Mouse (Mus musculus) forebrain, embryonic 10.5 days (tissue): ENCODE data around the gene Mical1. TPM values are rescaled to one million over a fixed set of nuclear protein-coding genes. Genes with fewer than 3 reads are reported as not detected.

Experiments
- DNase-seq: peaks from one replicate; pipeline ENCODE4 v3.0.0-alpha.2; 2017; ENCODE audit warnings: low spot score; ENCODE audit errors: extremely low spot score
- H3K27ac ChIP-seq: fragments of 300-500 bp; sonication (generic); 2 replicates; pipeline ENCODE4 v1.5.1; 2016; ENCODE audit warnings: mild to moderate bottlenecking
- H3K27me3 ChIP-seq: fragments of 300-500 bp; sonication (generic); 2 replicates; pipeline ENCODE4 v1.6.1; 2016; ENCODE audit warnings: mild to moderate bottlenecking; ENCODE audit not compliant: poor library complexity, severe bottlenecking
- H3K36me3 ChIP-seq: fragments of 300-500 bp; sonication (generic); replicated peaks from 2 replicates; pipeline ENCODE4 v1.6.1; 2016; ENCODE audit warnings: mild to moderate bottlenecking, moderate library complexity
- H3K4me1 ChIP-seq: fragments of 300-500 bp; sonication (generic); 2 replicates; pipeline ENCODE4 v1.6.1; 2016
- H3K4me3 ChIP-seq: fragments of 300-500 bp; sonication (generic); 2 replicates; pipeline ENCODE4 v1.5.1; 2016; ENCODE audit warnings: mild to moderate bottlenecking, moderate library complexity
- H3K9me3 ChIP-seq: fragments of 300-500 bp; sonication (generic); 2 replicates; pipeline ENCODE4 v1.6.1; 2016; ENCODE audit warnings: mild to moderate bottlenecking, moderate library complexity
- WGBS: fragments of 180-500 bp; shearing (Covaris S2); methylation state at CpG from one replicate; pipeline ENCODE4 v1.1.7; 2016; 5-methylcytosine and 5-hydroxymethylcytosine counted together
- polyA plus RNA-seq: library from polyadenylated mRNA; unstranded; fragments of >200 nt; fragmentation: Nextera tagmentation; extraction: Ambion mirVana; gene quantifications from 2 replicates; pipeline ENCODE4 v1.2.1, GENCODE M21; 2016

Gene Mical1
- polyA plus RNA-seq, result 48.3 and 50.0 TPM in 2 replicates

DNA sequence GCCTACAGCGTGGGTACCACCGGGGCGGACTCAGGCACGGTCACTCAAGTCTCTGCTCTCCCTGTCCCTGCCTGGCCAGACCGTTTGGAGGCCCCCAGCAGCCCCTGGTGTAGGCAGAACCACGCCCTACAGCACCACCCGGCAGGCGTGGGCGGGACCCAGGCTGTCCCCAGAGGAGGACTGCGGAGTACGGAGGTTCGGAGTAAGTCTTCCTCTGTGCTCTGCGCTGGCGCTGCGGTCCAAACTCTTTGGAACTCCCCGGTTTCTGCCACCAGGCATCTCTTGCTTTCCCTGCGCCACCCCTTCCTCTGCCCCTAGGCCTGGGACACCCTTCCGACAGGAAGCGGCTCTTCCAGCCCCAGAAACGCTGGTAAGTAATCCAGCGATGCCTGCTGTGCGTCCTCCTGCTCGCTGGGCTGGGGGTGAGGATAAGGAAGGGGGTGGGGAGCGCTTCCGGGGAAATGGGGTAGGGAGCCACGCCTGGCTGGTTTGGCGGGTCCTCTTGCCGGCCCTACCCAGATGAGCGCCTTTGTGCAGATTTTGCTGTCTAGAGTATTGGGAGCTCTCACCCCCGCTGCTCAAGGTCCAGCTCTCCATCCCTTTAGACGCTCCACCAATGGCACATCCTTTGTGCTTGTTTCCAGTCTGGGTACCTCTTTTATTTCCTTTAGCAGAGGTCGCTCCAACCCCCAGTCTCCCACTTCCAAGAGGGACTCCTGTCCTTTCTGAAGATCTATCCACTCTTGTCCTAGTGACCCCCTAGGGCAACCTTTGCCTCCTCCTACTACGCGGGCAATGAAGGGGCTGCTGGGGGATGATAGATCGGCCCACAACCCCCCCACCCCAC, at the start of gene Mical1:
Gene Mical1 (plus strand): TSS at position 144 of the 847 bp plus-strand sequence.
- peak within 1 kb of the TSS; percentile 93 for H3K27ac ChIP-seq
- peaks cover 37% of the 10 kb centered on the region for H3K4me1 ChIP-seq
- peak; percentile 72 for DNase-seq
- WGBS, result 0% methylated on average over 35 of the region's 35 CpGs
- H3K27me3 ChIP-seq, result no peaks in the 10 kb centered on the region
- H3K36me3 ChIP-seq, result peaks cover 34% of the 10 kb centered on the region
- H3K9me3 ChIP-seq, result no peaks in the 10 kb centered on the region
- peak within 1 kb of the TSS; percentile 76 for H3K4me3 ChIP-seq

DNA sequence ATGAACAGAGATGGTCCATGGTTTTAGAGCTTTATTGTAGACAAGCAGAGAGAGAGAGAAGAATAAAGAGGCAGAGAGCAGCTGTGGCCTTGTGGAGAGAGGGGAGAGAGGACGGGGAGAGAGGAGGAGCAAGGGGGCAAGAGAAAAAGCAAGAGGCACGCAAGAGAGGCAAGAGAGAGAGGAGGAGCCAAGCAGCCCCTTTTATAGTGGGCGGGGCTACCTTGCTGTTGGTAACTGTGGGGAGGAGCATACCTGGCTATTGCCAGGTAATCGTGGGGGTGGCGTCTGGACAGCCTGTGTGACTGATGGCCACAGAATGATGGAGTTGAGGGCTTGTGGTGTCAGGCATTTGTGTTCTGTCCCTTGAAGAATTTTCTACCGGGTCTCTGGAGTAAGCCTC, 49.7 kb upstream of the Mical1 start:
- no peaks in the 10 kb centered on the region for H3K27me3 ChIP-seq
- H3K9me3 ChIP-seq, result no peaks in the 10 kb centered on the region
- no peak overlapping the region for H3K4me3 ChIP-seq
- H3K27ac ChIP-seq, result no peak overlapping the region
- no peaks in the 10 kb centered on the region for H3K4me1 ChIP-seq
- no peaks in the 10 kb centered on the region for H3K36me3 ChIP-seq
- 54% methylated on average over 6 of the region's 6 CpGs for WGBS
- no peak for DNase-seq

DNA sequence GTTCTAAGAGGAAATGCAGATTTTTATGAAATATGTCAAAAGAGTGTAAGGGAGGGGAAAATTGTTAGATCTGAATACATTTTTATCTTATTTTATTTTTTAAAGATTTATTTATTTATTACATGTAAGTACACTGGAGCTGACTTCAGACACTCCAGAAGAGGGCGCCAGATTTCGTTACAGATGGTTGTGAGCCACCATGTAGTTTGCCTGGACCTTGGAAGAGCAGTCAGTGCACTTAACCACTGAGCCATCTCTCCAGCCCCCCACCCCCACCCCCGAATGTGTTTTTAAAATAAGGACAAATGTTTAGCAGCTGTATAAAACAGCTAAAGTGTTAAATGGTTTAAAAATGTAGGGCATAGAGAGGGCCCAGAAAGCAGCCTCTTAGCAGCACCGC, 41.5 kb upstream of the Mical1 start:
- H3K9me3 ChIP-seq, result no peaks in the 10 kb centered on the region
- H3K27ac ChIP-seq, result no peak overlapping the region
- H3K4me3 ChIP-seq, result no peak overlapping the region
- DNase-seq, result peak; percentile 33
- no peaks in the 10 kb centered on the region for H3K36me3 ChIP-seq
- no peaks in the 10 kb centered on the region for H3K4me1 ChIP-seq
- H3K27me3 ChIP-seq, result peaks cover 16% of the 10 kb centered on the region
- 27% methylated on average over 4 of the region's 4 CpGs for WGBS

DNA sequence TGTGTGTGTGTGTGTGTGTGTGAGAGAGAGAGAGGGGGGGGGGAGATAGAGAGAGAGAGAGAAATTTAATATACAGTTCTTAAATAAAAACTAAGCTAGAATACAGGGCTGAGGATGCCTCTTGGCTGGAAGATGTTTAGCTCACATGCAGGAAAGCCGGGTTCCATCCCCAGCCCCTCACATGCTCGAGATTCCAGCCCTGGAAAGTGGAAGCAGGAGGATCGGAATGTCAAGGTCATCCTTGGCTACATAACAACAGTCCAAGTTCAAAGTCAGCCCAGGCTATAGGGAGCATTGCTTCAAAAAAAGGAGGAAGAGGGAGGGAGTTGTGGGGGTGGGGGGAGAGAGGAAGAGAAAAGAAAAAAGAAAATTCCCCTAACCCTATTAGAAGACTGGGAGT, 41.0 kb upstream of the Mical1 start:
- H3K27me3 ChIP-seq, result peaks cover 16% of the 10 kb centered on the region
- no peak for DNase-seq
- WGBS, result 52% methylated on average over 3 of the region's 3 CpGs
- no peak overlapping the region for H3K27ac ChIP-seq
- H3K4me3 ChIP-seq, result no peak overlapping the region
- H3K36me3 ChIP-seq, result no peaks in the 10 kb centered on the region
- H3K9me3 ChIP-seq, result no peaks in the 10 kb centered on the region
- H3K4me1 ChIP-seq, result no peaks in the 10 kb centered on the region

DNA sequence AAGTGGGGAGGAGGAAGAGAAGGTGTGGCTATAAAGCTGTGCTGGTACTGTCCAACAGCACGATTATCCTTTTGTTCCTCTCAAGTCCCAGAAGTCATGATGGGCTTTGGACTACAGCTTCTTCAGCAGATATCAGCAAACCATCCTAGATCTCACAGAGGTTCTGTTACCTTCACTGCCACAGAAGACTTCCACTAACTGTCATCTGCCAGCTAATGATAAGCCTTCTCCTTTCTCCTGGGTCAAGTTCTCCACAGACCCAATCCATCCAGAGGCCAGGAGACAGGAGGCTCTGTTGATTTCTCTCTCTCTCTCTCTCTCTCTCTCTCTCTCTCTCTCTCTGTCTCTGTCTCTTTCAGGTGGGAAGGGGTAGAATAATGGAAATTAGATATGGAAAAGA, 27.9 kb upstream of the Mical1 start:
- Histone ChIP-seq H3K4me1 (peaks cover 21% of the 10 kb centered on the region), H3K27me3 (no peaks in the 10 kb centered on the region), H3K36me3 (peaks cover 18% of the 10 kb centered on the region), H3K4me3 (no peak overlapping the region), H3K9me3 (no peaks in the 10 kb centered on the region), H3K27ac (no peak overlapping the region)
- DNase-seq, result no peak
- WGBS, result 79% methylated on average over 1 of the region's 1 CpGs

DNA sequence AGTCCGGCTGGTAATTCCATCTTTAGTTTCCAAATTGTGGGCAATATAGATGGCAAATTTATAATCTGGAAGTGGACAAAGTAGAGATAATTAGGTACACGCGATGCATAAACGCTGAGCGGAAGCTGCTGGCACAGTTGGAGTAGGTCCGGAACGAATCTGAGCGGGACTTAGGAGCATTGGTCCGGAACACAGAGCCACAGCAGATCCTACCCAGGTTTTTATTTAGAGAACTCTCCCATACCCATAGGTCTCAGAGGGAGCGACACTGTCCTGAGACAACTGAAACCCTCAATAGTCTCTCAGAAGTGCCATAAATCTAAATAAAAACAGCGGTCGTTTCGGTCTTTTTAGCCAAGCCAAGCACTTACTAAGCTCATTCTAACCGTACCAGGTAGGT, 26.4 kb upstream of the Mical1 start:
- H3K36me3 ChIP-seq, result peaks cover 27% of the 10 kb centered on the region
- peak overlapping the region; percentile 89 for H3K4me3 ChIP-seq
- peaks cover 21% of the 10 kb centered on the region for H3K4me1 ChIP-seq
- 17% methylated on average over 14 of the region's 14 CpGs for WGBS
- peak overlapping the region; percentile 88 for H3K27ac ChIP-seq
- H3K9me3 ChIP-seq, result no peaks in the 10 kb centered on the region
- no peak for DNase-seq
- no peaks in the 10 kb centered on the region for H3K27me3 ChIP-seq

DNA sequence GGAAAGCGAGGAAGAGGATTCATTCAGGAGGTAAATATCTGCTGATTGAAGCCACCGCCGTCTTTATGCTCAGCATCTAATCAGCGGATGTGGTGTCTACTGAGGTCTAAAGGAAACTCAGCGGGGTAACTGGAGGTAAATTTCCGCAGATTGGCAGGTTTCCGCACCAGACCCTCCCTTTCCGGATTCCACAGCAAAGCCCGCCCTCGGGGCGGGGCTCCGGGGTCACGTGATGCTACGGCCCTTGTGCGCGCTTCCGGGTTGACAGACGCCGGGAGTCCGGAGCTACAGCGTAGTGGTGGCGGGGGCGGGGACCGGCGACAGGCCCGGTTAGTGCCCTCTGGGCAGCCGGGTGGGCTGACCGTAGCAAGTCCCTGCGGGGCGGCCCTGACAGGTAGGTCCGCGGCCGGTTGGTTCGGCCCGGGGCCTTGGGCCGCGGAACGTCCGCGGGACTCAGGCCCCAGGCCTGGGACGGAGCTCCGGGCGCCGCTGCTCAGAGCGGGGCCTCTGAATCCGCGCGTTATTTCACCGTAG, 25.9 kb upstream of the Mical1 start, which contains the start of gene Zbtb24:
Gene Zbtb24 (plus strand): TSS at position 247 of the 534 bp plus-strand sequence.
- Histone ChIP-seq H3K36me3 (peaks cover 31% of the 10 kb centered on the region), H3K27ac (peak within 1 kb of the TSS; percentile 88), H3K9me3 (no peaks in the 10 kb centered on the region), H3K4me1 (peaks cover 21% of the 10 kb centered on the region), H3K4me3 (peak within 1 kb of the TSS; percentile 89), H3K27me3 (no peaks in the 10 kb centered on the region)
- DNase-seq, result peak; percentile 96
- WGBS, result under 1% methylated on average over 49 of the region's 49 CpGs

DNA sequence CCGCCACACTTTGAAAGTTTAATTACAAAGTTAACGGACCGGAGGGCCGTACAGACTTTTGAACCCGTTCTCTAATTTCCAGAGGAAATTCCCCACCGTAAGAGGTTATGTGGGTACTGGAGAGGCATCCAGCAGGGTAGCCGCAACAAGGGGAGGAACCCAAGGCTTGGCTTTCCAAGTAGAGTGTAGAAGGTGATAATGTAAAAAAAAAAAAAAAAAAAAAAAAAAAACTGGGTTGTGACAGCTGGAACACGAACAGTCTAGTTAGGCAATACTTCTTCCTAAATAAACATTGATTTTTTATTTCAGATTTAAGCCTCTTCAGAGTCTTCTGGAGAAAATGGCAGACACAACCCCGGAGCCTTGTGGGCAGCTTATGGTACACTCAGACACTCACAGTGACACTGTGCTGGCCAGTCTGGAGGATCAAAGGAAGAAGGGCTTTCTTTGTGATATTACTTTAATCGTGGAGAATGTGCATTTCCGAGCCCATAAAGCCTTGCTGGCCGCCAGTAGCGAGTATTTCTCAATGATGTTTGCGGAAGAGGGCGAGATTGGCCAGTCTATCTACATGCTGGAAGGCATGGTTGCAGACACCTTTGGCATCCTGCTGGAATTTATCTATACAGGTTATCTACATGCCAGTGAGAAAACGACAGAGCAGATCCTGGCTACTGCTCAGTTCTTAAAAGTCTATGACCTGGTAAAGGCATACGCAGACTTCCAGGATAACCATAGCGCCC, 25.2 kb upstream of the Mical1 start:
- peak overlapping the region; percentile 88 for H3K27ac ChIP-seq
- DNase-seq, result no peak
- H3K4me1 ChIP-seq, result peaks cover 21% of the 10 kb centered on the region
- H3K36me3 ChIP-seq, result peaks cover 38% of the 10 kb centered on the region
- H3K27me3 ChIP-seq, result no peaks in the 10 kb centered on the region
- H3K9me3 ChIP-seq, result no peaks in the 10 kb centered on the region
- peak overlapping the region; percentile 89 for H3K4me3 ChIP-seq
- WGBS, result 62% methylated on average over 18 of the region's 18 CpGs

DNA sequence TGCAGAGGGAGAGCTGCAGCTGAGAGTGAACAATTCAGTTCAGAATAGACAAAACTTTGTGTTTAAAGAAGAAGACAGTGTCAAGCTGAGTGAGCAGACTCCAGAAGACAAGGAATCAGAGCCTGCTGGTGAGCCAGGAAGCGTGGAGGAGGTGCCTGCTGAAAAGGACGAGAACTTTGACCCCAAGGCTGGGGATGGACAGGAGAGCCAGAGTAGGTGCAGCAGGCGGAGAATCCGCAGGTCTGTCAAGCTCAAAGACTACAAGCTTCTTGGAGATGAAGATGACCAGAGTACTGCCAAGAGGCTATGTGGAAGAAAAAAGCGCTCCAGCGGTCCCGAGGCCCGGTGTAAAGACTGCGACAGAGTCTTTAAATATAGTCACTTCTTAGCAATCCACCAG, 24.5 kb upstream of the Mical1 start:
- peaks cover 45% of the 10 kb centered on the region for H3K36me3 ChIP-seq
- H3K4me3 ChIP-seq, result no peak overlapping the region
- DNase-seq, result no peak
- peaks cover 21% of the 10 kb centered on the region for H3K4me1 ChIP-seq
- no peaks in the 10 kb centered on the region for H3K9me3 ChIP-seq
- no peak overlapping the region for H3K27ac ChIP-seq
- no peaks in the 10 kb centered on the region for H3K27me3 ChIP-seq
- WGBS, result 92% methylated on average over 9 of the region's 9 CpGs

DNA sequence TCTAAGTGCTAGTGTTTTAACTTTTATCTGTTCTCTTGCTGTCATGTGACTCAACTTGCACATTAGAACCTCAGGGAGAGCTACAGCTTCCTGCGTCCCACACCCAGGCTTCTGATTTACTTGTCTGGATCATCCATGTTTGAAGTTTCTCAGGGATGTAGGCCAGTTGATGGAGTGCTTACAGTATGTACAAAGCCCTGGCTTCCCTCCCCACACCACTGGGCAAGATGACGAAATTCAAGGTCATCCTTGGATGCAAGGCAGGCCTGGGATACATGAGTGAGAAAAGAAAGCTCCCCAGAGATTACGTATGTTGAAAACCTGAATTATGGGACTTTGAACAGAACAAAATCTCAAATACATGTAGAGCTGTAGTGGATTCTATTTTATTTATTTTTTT, 23.3 kb upstream of the Mical1 start:
- no peak overlapping the region for H3K27ac ChIP-seq
- peaks cover 49% of the 10 kb centered on the region for H3K36me3 ChIP-seq
- WGBS, result 96% methylated on average over 3 of the region's 3 CpGs
- H3K4me3 ChIP-seq, result no peak overlapping the region
- no peak for DNase-seq
- no peaks in the 10 kb centered on the region for H3K27me3 ChIP-seq
- no peaks in the 10 kb centered on the region for H3K9me3 ChIP-seq
- H3K4me1 ChIP-seq, result peaks cover 21% of the 10 kb centered on the region

DNA sequence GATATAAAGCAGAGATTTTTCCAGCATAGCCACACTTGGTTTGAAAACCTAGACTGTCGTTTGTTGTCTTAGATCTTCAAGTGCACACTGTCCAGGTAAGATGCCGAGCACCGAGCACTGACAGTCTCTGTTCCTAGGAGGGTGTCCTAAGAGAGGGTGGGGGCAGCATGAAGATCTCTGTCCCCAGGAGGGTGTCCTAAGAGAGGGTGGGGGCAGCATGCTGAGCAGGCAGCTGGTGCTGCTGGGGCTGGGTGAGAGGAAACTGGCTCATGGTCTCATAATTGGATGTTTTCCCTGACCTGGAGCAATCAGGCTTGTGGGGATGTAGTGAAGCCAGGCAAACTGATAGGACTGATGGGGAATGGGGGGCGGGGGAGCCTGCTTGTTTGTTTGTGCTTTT, 16.1 kb upstream of the Mical1 start:
- H3K27me3 ChIP-seq, result no peaks in the 10 kb centered on the region
- H3K27ac ChIP-seq, result no peak overlapping the region; the same call in 1 of the 2 replicates
- WGBS, result 82% methylated on average over 4 of the region's 4 CpGs
- peaks cover 9% of the 10 kb centered on the region; the same call in 1 of the 2 replicates for H3K4me1 ChIP-seq
- H3K9me3 ChIP-seq, result no peaks in the 10 kb centered on the region
- peaks cover 65% of the 10 kb centered on the region for H3K36me3 ChIP-seq
- no peak overlapping the region for H3K4me3 ChIP-seq
- no peak for DNase-seq

DNA sequence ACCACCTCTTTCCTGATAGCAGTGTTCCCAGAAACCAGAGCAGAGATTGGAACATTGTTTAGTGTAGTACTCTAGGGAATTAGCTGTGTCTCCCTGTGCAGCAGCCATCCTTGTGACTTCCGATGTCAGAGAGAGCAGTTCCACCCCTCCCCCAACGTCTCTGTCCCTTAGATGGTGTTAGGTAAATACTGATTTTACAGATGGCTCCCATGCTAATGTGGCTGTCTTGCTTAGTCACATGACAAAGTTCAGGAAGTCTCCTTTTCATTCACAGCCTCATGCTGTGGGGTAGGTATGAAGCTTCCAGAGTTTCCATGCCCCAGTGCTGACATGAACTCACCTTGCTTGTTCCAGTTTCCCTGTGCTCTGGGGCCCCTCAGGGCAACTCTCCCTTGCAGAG, 15.6 kb upstream of the Mical1 start:
- H3K9me3 ChIP-seq, result no peaks in the 10 kb centered on the region
- no peak overlapping the region for H3K4me3 ChIP-seq
- 39% methylated on average over 2 of the region's 2 CpGs for WGBS
- DNase-seq, result no peak
- peaks cover 9% of the 10 kb centered on the region; the same call in 1 of the 2 replicates for H3K4me1 ChIP-seq
- no peaks in the 10 kb centered on the region for H3K27me3 ChIP-seq
- H3K27ac ChIP-seq, result no peak overlapping the region
- peaks cover 64% of the 10 kb centered on the region for H3K36me3 ChIP-seq
